30 mouse cellular contexts compared by ENCODE assay signal in the genomic region with DNA sequence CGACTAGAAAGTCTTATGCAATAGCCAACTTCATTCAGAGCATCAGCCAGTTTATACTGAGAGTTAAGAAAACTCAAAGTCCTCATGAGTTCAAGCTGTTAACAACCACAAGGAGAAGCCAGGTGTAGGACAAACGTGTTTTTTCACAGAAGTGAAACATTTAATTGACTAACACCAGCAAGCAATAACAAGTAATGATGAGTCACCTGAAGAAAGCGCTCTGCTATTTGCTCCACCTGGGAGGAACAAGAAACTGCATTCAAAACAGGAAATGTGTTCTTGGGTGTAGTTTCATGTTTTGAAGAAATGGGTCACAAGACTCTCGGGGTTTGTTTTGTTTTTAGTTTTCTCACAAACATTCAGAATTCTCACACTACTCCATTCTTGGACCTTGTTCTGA. TPM values are rescaled to one million over a fixed set of nuclear protein-coding genes. Genes with fewer than 3 reads are reported as not detected.
DNase-seq lines count a peak whose midpoint lies in the region; ATAC-seq and TF ChIP-seq lines count a peak whose summit lies in the region.
"Had no signal": no experiment of that assay in that cellular context is flagged by ENCODE, and none has a peak within 500 bp of the region (broad histone marks: within the 10 kb centered on the region; RNA-seq: fewer than 3 reads in every experiment).

No protein-coding gene starts in this region.

- no peaks in the 10 kb centered on the region for H3K9me3 ChIP-seq in intestine, postnatal 0 days (ENCODE audit: control insufficient read depth)
- H3K9me3 ChIP-seq in intestine, embryonic 16.5 days (ENCODE audit: control insufficient read depth, low read length) = peaks cover 4% of the 10 kb centered on the region; the same call in 1 of the 2 replicates
- no peaks in the 10 kb centered on the region for H3K9me3 ChIP-seq in stomach, postnatal 0 days (ENCODE audit: control insufficient read depth, low read length)
- H3K9me3 ChIP-seq in forebrain, embryonic 14.5 days (replicated peaks; ENCODE audit: control insufficient read depth, low read length) = 0 out of 2 replicates have a peak, but pooled peaks cover 2% of the 10 kb centered on the region
- H3K9me3 ChIP-seq: embryonic facial prominence, embryonic 15.5 days; G1E; limb, embryonic 10.5 days; limb, embryonic 15.5 days; liver, embryonic 13.5 days had no signal

- 52% methylated on average over 4 of the region's 4 CpGs for WGBS in intestine, postnatal 0 days
- WGBS in intestine, embryonic 16.5 days = 78% methylated on average over 4 of the region's 4 CpGs
- 59% methylated on average over 4 of the region's 4 CpGs for WGBS in stomach, postnatal 0 days
- 85% methylated on average over 4 of the region's 4 CpGs for WGBS in forebrain, embryonic 14.5 days

- H3K27ac ChIP-seq in intestine, postnatal 0 days (ENCODE audit: low read depth, low read length) = no peak overlapping the region
- H3K27ac ChIP-seq in intestine, embryonic 16.5 days (ENCODE audit: low read length) = no peak overlapping the region
- 0 out of 2 replicates have a peak overlapping the region, but pooled peaks have one; percentile 13 for H3K27ac ChIP-seq in stomach, postnatal 0 days (replicated peaks)
- no peak overlapping the region for H3K27ac ChIP-seq in forebrain, embryonic 14.5 days (ENCODE audit: low read depth, low read length)
- H3K27ac ChIP-seq: embryonic facial prominence, embryonic 15.5 days; forebrain, embryonic 15.5 days; hindbrain, embryonic 12.5 days; limb, embryonic 10.5 days; limb, embryonic 15.5 days; liver, embryonic 13.5 days; macrophage; midbrain, embryonic 13.5 days had no signal

- H3K4me1 ChIP-seq in intestine, postnatal 0 days (replicated peaks; ENCODE audit: control insufficient read depth, insufficient read depth, low read length) = no peaks in the 10 kb centered on the region
- H3K4me1 ChIP-seq in intestine, embryonic 16.5 days (ENCODE audit: control insufficient read depth, insufficient read depth, low read length) = 0 out of 2 replicates have a peak, but pooled peaks cover 2% of the 10 kb centered on the region
- H3K4me1 ChIP-seq in stomach, postnatal 0 days (replicated peaks; ENCODE audit: control insufficient read depth, insufficient read depth) = 0 out of 2 replicates have a peak, but pooled peaks cover 4% of the 10 kb centered on the region
- no peaks in the 10 kb centered on the region; the same call in 1 of the 2 replicates for H3K4me1 ChIP-seq in forebrain, embryonic 14.5 days (ENCODE audit: control insufficient read depth, insufficient read depth, low read length)

- H3K4me3 ChIP-seq in intestine, postnatal 0 days (ENCODE audit: low read depth, low read length) = no peak overlapping the region
- no peak overlapping the region for H3K4me3 ChIP-seq in intestine, embryonic 16.5 days (ENCODE audit: low read length)
- no peak overlapping the region for H3K4me3 ChIP-seq in stomach, postnatal 0 days (ENCODE audit: low read depth, low read length)
- no peak overlapping the region for H3K4me3 ChIP-seq in forebrain, embryonic 14.5 days (ENCODE audit: low read depth, low read length)
- H3K4me3 ChIP-seq: embryonic facial prominence, embryonic 15.5 days; forebrain, embryonic 15.5 days; hindbrain, embryonic 12.5 days; limb, embryonic 10.5 days; limb, embryonic 15.5 days; liver, embryonic 13.5 days; midbrain, embryonic 13.5 days had no signal

- no peaks in the 10 kb centered on the region for H3K36me3 ChIP-seq in intestine, postnatal 0 days (ENCODE audit: control insufficient read depth, insufficient read depth)
- no peaks in the 10 kb centered on the region for H3K36me3 ChIP-seq in intestine, embryonic 16.5 days (ENCODE audit: control insufficient read depth, insufficient read depth, low read length)
- no peaks in the 10 kb centered on the region for H3K36me3 ChIP-seq in stomach, postnatal 0 days (ENCODE audit: control insufficient read depth, insufficient read depth, low read length)
- H3K36me3 ChIP-seq in forebrain, embryonic 14.5 days (ENCODE audit: control insufficient read depth, insufficient read depth, low read length) = no peaks in the 10 kb centered on the region
- H3K36me3 ChIP-seq: embryonic facial prominence, embryonic 15.5 days; forebrain, embryonic 15.5 days; G1E; hindbrain, embryonic 12.5 days; limb, embryonic 15.5 days; liver, embryonic 13.5 days; midbrain, embryonic 13.5 days had no signal

- no peaks in the 10 kb centered on the region for H3K27me3 ChIP-seq in intestine, postnatal 0 days (replicated peaks; ENCODE audit: control insufficient read depth, insufficient read depth, low read length)
- H3K27me3 ChIP-seq in intestine, embryonic 16.5 days (replicated peaks; ENCODE audit: control insufficient read depth, insufficient read depth, low read length) = no peaks in the 10 kb centered on the region
- H3K27me3 ChIP-seq in stomach, postnatal 0 days (ENCODE audit: control insufficient read depth, insufficient read depth, low read length) = no peaks in the 10 kb centered on the region
- H3K27me3 ChIP-seq in forebrain, embryonic 14.5 days (replicated peaks; ENCODE audit: control insufficient read depth, insufficient read depth, low read length) = no peaks in the 10 kb centered on the region
- H3K27me3 ChIP-seq: embryonic facial prominence, embryonic 15.5 days; forebrain, embryonic 15.5 days; hindbrain, embryonic 12.5 days; limb, embryonic 15.5 days; liver, embryonic 13.5 days; midbrain, embryonic 13.5 days had no signal

- no peak overlapping the region for H3K4me2 ChIP-seq in intestine, postnatal 0 days (replicated peaks; ENCODE audit: low read depth)
- no peak overlapping the region for H3K4me2 ChIP-seq in intestine, embryonic 16.5 days (ENCODE audit: low read depth, low read length)
- H3K4me2 ChIP-seq in stomach, postnatal 0 days (replicated peaks; ENCODE audit: low read depth) = no peak overlapping the region
- H3K4me2 ChIP-seq in forebrain, embryonic 14.5 days (ENCODE audit: low read length) = no peak overlapping the region
- H3K4me2 ChIP-seq: embryonic facial prominence, embryonic 15.5 days; forebrain, embryonic 15.5 days; heart, embryonic 11.5 days; hindbrain, embryonic 12.5 days; limb, embryonic 15.5 days; liver, embryonic 13.5 days; midbrain, embryonic 13.5 days had no signal

- TF ChIP-seq CTCF in intestine, postnatal 0 days (IDR thresholded peaks at IDR 0.05; ENCODE audit: low read depth) = no peak
- no peak for TF ChIP-seq CTCF in stomach, postnatal 0 days (IDR thresholded peaks at IDR 0.05; ENCODE audit: low read depth)

- peak; percentile 37; the same call in 1 of the 2 replicates for ATAC-seq in intestine, postnatal 0 days
- no peak for ATAC-seq in intestine, embryonic 16.5 days
- ATAC-seq in inflammation-experienced regulatory T-cells, adult 6 months = peak; percentile 73
- ATAC-seq in stomach, postnatal 0 days (ENCODE audit: low FRiP score, low TSS enrichment) = no peak
- no peak for ATAC-seq in forebrain, embryonic 14.5 days
- ATAC-seq: forebrain, embryonic 15.5 days; lung, postnatal 0 days; midbrain, embryonic 13.5 days had no signal

- TF ChIP-seq EP300 in stomach, postnatal 0 days (optimal IDR thresholded peaks at IDR 0.05) = no peak

- no peak overlapping the region for H3K9ac ChIP-seq in intestine, postnatal 0 days (ENCODE audit: low read depth, low read length)
- no peak overlapping the region for H3K9ac ChIP-seq in intestine, embryonic 16.5 days (ENCODE audit: low read depth, low read length)
- H3K9ac ChIP-seq in stomach, postnatal 0 days (ENCODE audit: low read length) = no peak overlapping the region
- no peak overlapping the region for H3K9ac ChIP-seq in forebrain, embryonic 14.5 days (ENCODE audit: low read length)
- H3K9ac ChIP-seq: embryonic facial prominence, embryonic 15.5 days; forebrain, embryonic 15.5 days; hindbrain, embryonic 12.5 days; limb, embryonic 15.5 days; liver, embryonic 13.5 days; midbrain, embryonic 13.5 days had no signal

- peak; percentile 13 to 30 for DNase-seq in CD8-positive naive resting alpha-beta T cell, adult 2 months (ENCODE audit: low read depth in 2 of 2, low spot score in 2 of 2)
- no peak for DNase-seq in stomach, postnatal 0 days (ENCODE audit: low spot score)
- DNase-seq in cerebellum, adult 9-10 months = no peak
- no peak for DNase-seq in forebrain, embryonic 14.5 days (ENCODE audit: low spot score)
- no peak for DNase-seq in cerebellum, adult 18-20 months
- DNase-seq: adrenal gland, postnatal 25 days; cerebellum, adult 11-12 months; cerebellum, postnatal 14 days; gastrocnemius, postnatal 25 days; heart, adult 18-20 months; heart, postnatal 36 days; kidney, adult 2 months; kidney, postnatal 4 days; liver, embryonic 13.5 days; lung, adult 18-20 months; right cerebral cortex, adult 18-20 months; thymus, postnatal 25 days had no signal

RNA-seq across cellular contexts. Expression of a gene that starts 2.5 kb away (rescaled TPM):
- polyA plus RNA-seq in intestine, postnatal 0 days (2015; fragmentation: Nextera tagmentation; extraction: Ambion mirVana) = not detected in 2 replicates
- polyA plus RNA-seq in intestine, embryonic 16.5 days (2015; fragmentation: Nextera tagmentation; extraction: Ambion mirVana) = 0.57 and 0.60 TPM in 2 replicates
- 1 to 10 TPM; 4.4 to 8.1 (median 5.4) TPM for polyA plus RNA-seq in inflammation-experienced regulatory T-cells, adult 6 months (2017; shearing (Covaris generic))
- 0.36 and 0.56 TPM in 2 replicates for polyA plus RNA-seq in stomach, postnatal 0 days (2015; fragmentation: Nextera tagmentation; extraction: Ambion mirVana)
- 2.8 and 3.4 TPM in 2 replicates for polyA plus RNA-seq in forebrain, embryonic 14.5 days (2014; fragmentation: Nextera tagmentation; extraction: Ambion mirVana)
- polyA plus RNA-seq: kidney, adult 2 months; macrophage had no signal

RNA-seq across cellular contexts. Expression of a gene that starts 2.6 kb away (rescaled TPM):
- 1.6 and 2.0 TPM in 2 replicates for polyA plus RNA-seq in intestine, postnatal 0 days (2015; fragmentation: Nextera tagmentation; extraction: Ambion mirVana)
- 2.1 and 3.2 TPM in 2 replicates for polyA plus RNA-seq in intestine, embryonic 16.5 days (2015; fragmentation: Nextera tagmentation; extraction: Ambion mirVana)
- polyA plus RNA-seq in inflammation-experienced regulatory T-cells, adult 6 months (2017; shearing (Covaris generic)) = 10 to 100 TPM; 10.2 to 16.5 (median 11.7) TPM
- polyA plus RNA-seq in stomach, postnatal 0 days (2015; fragmentation: Nextera tagmentation; extraction: Ambion mirVana) = 1.3 and 1.9 TPM in 2 replicates
- 6.0 and 7.8 TPM in 2 replicates for polyA plus RNA-seq in forebrain, embryonic 14.5 days (2014; fragmentation: Nextera tagmentation; extraction: Ambion mirVana)

Comparison
In these comparisons a context has a peak if more than half of its experiments do, and no peak if none do; other contexts are left out.
1. ATAC-seq: peak in intestine, postnatal 0 days (single experiment) and inflammation-experienced regulatory T-cells, adult 6 months (single experiment); none in intestine, embryonic 16.5 days (single experiment), stomach, postnatal 0 days (single experiment) and forebrain, embryonic 14.5 days (single experiment).
2. DNase-seq: peak in CD8-positive naive resting alpha-beta T cell, adult 2 months (2 of 2); none in stomach, postnatal 0 days (single experiment), cerebellum, adult 9-10 months (single experiment), forebrain, embryonic 14.5 days (single experiment) and cerebellum, adult 18-20 months (0 of 2).